Mouse (Mus musculus) gastrocnemius, postnatal 10 days (tissue): ENCODE data around the gene Plac1. TPM values are rescaled to one million over a fixed set of nuclear protein-coding genes. Genes with fewer than 3 reads are reported as not detected.
A peak's percentile ranks its signal among the peaks of the same experiment; 100 is the strongest.

Experiments used
- DNase-seq: peaks from one replicate; pipeline ENCODE4 v3.0.0; 2021; ENCODE audit warnings: mixed read lengths
- total RNA-seq, 2 experiments: library from RNA; stranded (reverse); gene quantifications; 2 replicates each; pipeline ENCODE4 v1.2.3; 2021

Gene Plac1
- total RNA-seq, 2 experiments from 2014 or later = 0.34 TPM; not detected in 1

GRCm38 (mm10) chrX:53197681-53198080 lies 42.2 kb downstream of the Plac1 start:
- no peak for DNase-seq

GRCm38 (mm10) chrX:53196392-53196791 lies 43.5 kb downstream of the Plac1 start:
- no peak for DNase-seq

GRCm38 (mm10) chrX:53188692-53189091 lies 51.2 kb downstream of the Plac1 start:
- DNase-seq = no peak

- DNase-seq = no peak
Observed at GRCm38 (mm10) chrX:53179801-53180200, 60.1 kb downstream of the Plac1 start.

GRCm38 (mm10) chrX:53176296-53176695 lies 63.6 kb downstream of the Plac1 start:
- DNase-seq = no peak

- DNase-seq = no peak
Observed at GRCm38 (mm10) chrX:53168623-53169022, 71.3 kb downstream of the Plac1 start.

- DNase-seq = peak; percentile 13
Observed at GRCm38 (mm10) chrX:53166901-53167525, 72.9 kb downstream of the Plac1 start.

- DNase-seq = no peak
Observed at GRCm38 (mm10) chrX:53166251-53166900, 73.5 kb downstream of the Plac1 start.

- DNase-seq = no peak
Observed at GRCm38 (mm10) chrX:53162589-53162988, 77.3 kb downstream of the Plac1 start.

- no peak for DNase-seq
Observed at GRCm38 (mm10) chrX:53161583-53161982, 78.3 kb downstream of the Plac1 start.

GRCm38 (mm10) chrX:53161115-53161514 lies 78.8 kb downstream of the Plac1 start:
- DNase-seq = peak; percentile 27

GRCm38 (mm10) chrX:53148039-53148438 lies 91.9 kb downstream of the Plac1 start:
- DNase-seq = no peak

- DNase-seq = no peak
Observed at GRCm38 (mm10) chrX:53146389-53146917, 93.5 kb downstream of the Plac1 start.

GRCm38 (mm10) chrX:53139641-53140040 lies 100.3 kb downstream of the Plac1 start:
- no peak for DNase-seq

- DNase-seq = no peak
Observed at GRCm38 (mm10) chrX:53137066-53137465, 102.8 kb downstream of the Plac1 start.

GRCm38 (mm10) chrX:53129501-53129900 lies 110.4 kb downstream of the Plac1 start:
- DNase-seq = no peak

- DNase-seq = no peak
Observed at GRCm38 (mm10) chrX:53126492-53127033, 113.3 kb downstream of the Plac1 start.

GRCm38 (mm10) chrX:53125838-53126467 lies 114.0 kb downstream of the Plac1 start:
- DNase-seq = no peak

GRCm38 (mm10) chrX:53123562-53123961 lies 116.3 kb downstream of the Plac1 start:
- DNase-seq = no peak

GRCm38 (mm10) chrX:53118631-53119030 lies 121.3 kb downstream of the Plac1 start:
- no peak for DNase-seq

GRCm38 (mm10) chrX:53118019-53118418 lies 121.9 kb downstream of the Plac1 start:
- no peak for DNase-seq

- no peak for DNase-seq
Observed at GRCm38 (mm10) chrX:53114994-53115393, 124.9 kb downstream of the Plac1 start.

- DNase-seq = no peak
Observed at GRCm38 (mm10) chrX:53110142-53110541, 129.8 kb downstream of the Plac1 start.
